Mouse (Mus musculus) C2C12 (cell line): ENCODE results near the gene Slx1b. TPM values are rescaled to one million over a fixed set of nuclear protein-coding genes. Genes with fewer than 3 reads are reported as not detected.

ENCODE experiments used
- H3K27me3 ChIP-seq: one replicate; pipeline ENCODE4 v1.6.1; 2011; ENCODE audit not compliant: control insufficient read depth, insufficient read depth, insufficient read length
- H3K36me3 ChIP-seq: one replicate; pipeline ENCODE4 v1.6.1; 2011; ENCODE audit not compliant: control insufficient read depth, insufficient read depth
- H3K4me3 ChIP-seq: one replicate; pipeline ENCODE4 v1.5.1; 2011; ENCODE audit warnings: mild to moderate bottlenecking, control low read depth; ENCODE audit not compliant: poor library complexity, insufficient read depth, severe bottlenecking
- H3K79me2 ChIP-seq: one replicate; pipeline ENCODE4 v1.6.1; 2011; ENCODE audit not compliant: control insufficient read depth, insufficient read depth
- H3K79me3 ChIP-seq: one replicate; pipeline ENCODE4 v1.6.1; 2011; ENCODE audit warnings: low read depth, control low read depth
- H3ac ChIP-seq: one replicate; pipeline ENCODE3; 2011; ENCODE audit warnings: low read depth; ENCODE audit not compliant: control insufficient read depth, insufficient read length
- CEBPB ChIP-seq: IDR thresholded peaks from one replicate; pipeline ENCODE4 v1.6.1; 2011; ENCODE audit warnings: low read depth, mild to moderate bottlenecking, control low read depth, moderate library complexity
- CTCF ChIP-seq: IDR thresholded peaks from one replicate; pipeline ENCODE4 v1.5.1; 2011; ENCODE audit not compliant: control insufficient read depth, insufficient read depth, insufficient read length
- FOSL1 ChIP-seq: IDR thresholded peaks from one replicate; pipeline ENCODE4 v1.8.0; 2011; ENCODE audit warnings: mild to moderate bottlenecking, low read length; ENCODE audit not compliant: poor library complexity, insufficient read depth, severe bottlenecking
- MAX ChIP-seq: IDR thresholded peaks from one replicate; pipeline ENCODE4 v1.6.1; 2011; ENCODE audit warnings: mild to moderate bottlenecking, control low read depth
- MYOD1 ChIP-seq: IDR thresholded peaks from one replicate; pipeline ENCODE4 v1.6.1; 2011; ENCODE audit warnings: low read depth; ENCODE audit not compliant: control insufficient read depth, insufficient read length
- MYOG ChIP-seq: IDR thresholded peaks from one replicate; pipeline ENCODE4 v1.6.1; 2011; ENCODE audit not compliant: control insufficient read depth, insufficient read length; ENCODE audit errors: extremely low read depth
- USF1 ChIP-seq: IDR thresholded peaks from one replicate; pipeline ENCODE4 v1.6.1; 2011; ENCODE audit warnings: low read depth, mild to moderate bottlenecking, control low read depth, moderate library complexity
- polyA plus RNA-seq: library from polyadenylated mRNA; unstranded; fragments of >200 nt; fragmentation: generic; extraction: Trizol; gene quantifications from one replicate; pipeline ENCODE4 v1.2.1, GENCODE M21; 2012; ENCODE audit warnings: missing spikeins

Gene Slx1b
- polyA plus RNA-seq, 1 experiment = 5.4 TPM

DNA sequence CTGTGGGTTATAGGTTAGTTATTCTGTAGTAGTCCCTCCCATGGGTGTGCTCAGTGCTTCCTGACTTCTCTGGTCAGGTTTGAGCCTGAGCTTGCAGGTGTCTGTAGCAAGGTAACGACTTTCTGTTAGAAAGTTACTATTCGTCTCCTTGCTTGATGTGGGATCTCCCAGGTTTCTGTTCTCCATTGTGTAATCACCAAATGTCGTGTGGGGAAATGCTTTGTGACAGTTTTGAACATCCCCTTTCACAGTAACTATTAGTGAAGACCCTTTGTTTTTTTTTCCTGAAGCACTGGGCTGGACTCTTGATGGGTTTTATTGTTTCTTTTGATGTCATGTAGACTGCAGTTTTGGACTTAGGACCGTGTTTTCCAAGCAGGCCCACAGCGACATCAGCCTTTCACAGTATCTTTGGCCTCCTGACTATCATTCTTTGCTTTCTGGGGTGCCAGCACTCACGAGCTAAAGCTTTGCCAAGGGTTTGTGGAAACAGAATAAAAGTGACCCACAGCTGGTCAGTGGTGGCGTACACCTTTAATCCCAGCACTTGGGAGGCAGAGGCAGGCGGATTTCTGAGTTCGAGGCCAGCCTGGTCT is 28.0 kb downstream of the Slx1b start:
- no peaks in the 10 kb centered on the region for H3K79me2 ChIP-seq
- H3K36me3 ChIP-seq = peaks cover 16% of the 10 kb centered on the region
- H3ac ChIP-seq = no peak overlapping the region
- H3K27me3 ChIP-seq = no peaks in the 10 kb centered on the region
- TF ChIP-seq MYOD1 (no peak), FOSL1 (no peak), CTCF (no peak), CEBPB (no peak), MAX (no peak), USF1 (no peak), MYOG (no peak)
- no peak overlapping the region for H3K4me3 ChIP-seq
- no peaks in the 10 kb centered on the region for H3K79me3 ChIP-seq

- Histone ChIP-seq H3ac (no peak overlapping the region), H3K79me2 (no peaks in the 10 kb centered on the region), H3K4me3 (no peak overlapping the region), H3K36me3 (peaks cover 13% of the 10 kb centered on the region), H3K79me3 (no peaks in the 10 kb centered on the region), H3K27me3 (no peaks in the 10 kb centered on the region)
- no peak for TF ChIP-seq USF1
- no peak for TF ChIP-seq CTCF
- TF ChIP-seq FOSL1 = no peak
- TF ChIP-seq MYOD1 = no peak
- no peak for TF ChIP-seq MAX
- no peak for TF ChIP-seq MYOG
- TF ChIP-seq CEBPB = no peak
These were observed 30.3 kb downstream of the Slx1b start for GRCm38 (mm10) chr7:126665269-126665668.

DNA sequence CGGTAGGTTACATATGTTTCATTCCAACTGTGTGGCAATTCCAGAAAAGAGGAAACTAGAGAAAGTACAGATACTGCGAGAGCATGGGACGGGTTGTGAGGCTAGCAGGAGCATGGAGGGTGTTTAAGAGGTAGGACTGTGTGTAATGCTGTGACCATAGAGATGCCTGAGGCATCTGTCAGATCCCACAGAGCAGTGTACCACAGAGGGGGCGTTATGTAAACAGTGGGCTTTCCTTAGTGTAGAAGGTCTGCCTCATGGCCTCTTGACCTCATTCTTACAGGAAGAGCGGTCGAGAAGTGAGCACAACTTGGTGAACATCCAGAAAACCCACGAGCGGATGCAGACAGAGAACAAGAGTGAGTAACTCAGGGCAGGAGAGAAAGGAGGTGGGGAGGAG is 31.9 kb downstream of the Slx1b start:
- H3K36me3 ChIP-seq = peaks cover 13% of the 10 kb centered on the region
- H3ac ChIP-seq = no peak overlapping the region
- no peak overlapping the region for H3K4me3 ChIP-seq
- H3K27me3 ChIP-seq = no peaks in the 10 kb centered on the region
- no peaks in the 10 kb centered on the region for H3K79me2 ChIP-seq
- no peak for TF ChIP-seq FOSL1
- no peak for TF ChIP-seq CTCF
- no peak for TF ChIP-seq MAX
- no peak for TF ChIP-seq MYOG
- no peak for TF ChIP-seq CEBPB
- H3K79me3 ChIP-seq = no peaks in the 10 kb centered on the region

GRCm38 (mm10) chr7:126659771-126660170 is 35.8 kb downstream of the Slx1b start:
- no peak overlapping the region for H3K4me3 ChIP-seq
- peaks cover 11% of the 10 kb centered on the region for H3K36me3 ChIP-seq
- H3K79me3 ChIP-seq = no peaks in the 10 kb centered on the region
- no peak overlapping the region for H3ac ChIP-seq
- H3K27me3 ChIP-seq = no peaks in the 10 kb centered on the region
- no peak for TF ChIP-seq MAX
- TF ChIP-seq CEBPB = no peak
- no peak for TF ChIP-seq FOSL1
- no peak for TF ChIP-seq MYOD1
- no peak for TF ChIP-seq MYOG
- TF ChIP-seq CTCF = no peak
- TF ChIP-seq USF1 = no peak
- H3K79me2 ChIP-seq = no peaks in the 10 kb centered on the region

DNA sequence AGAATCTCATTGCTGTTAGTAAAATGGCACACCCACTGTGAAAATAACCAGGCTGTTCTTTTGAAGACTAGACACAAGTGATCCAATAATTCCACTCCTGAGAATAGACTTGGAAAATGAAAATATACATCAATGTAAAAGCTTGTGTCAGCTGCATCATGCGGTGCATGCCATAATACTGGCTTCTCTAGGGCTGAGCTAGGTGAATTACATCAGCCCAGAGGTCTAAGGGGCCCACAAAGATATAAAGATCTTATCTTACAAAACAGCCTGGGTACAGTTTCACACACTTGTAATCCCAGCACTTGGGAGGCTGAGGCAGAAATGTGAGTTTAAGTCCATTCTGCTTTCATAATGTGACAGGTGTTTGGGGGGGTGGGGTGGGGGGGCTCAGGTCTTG is 38.1 kb downstream of the Slx1b start:
- H3K79me3 ChIP-seq = peaks cover 5% of the 10 kb centered on the region
- peaks cover 2% of the 10 kb centered on the region for H3K79me2 ChIP-seq
- no peak overlapping the region for H3K4me3 ChIP-seq
- H3K36me3 ChIP-seq = peaks cover 5% of the 10 kb centered on the region
- no peaks in the 10 kb centered on the region for H3K27me3 ChIP-seq
- TF ChIP-seq MYOD1 (no peak), MAX (no peak)
- H3ac ChIP-seq = no peak overlapping the region

DNA sequence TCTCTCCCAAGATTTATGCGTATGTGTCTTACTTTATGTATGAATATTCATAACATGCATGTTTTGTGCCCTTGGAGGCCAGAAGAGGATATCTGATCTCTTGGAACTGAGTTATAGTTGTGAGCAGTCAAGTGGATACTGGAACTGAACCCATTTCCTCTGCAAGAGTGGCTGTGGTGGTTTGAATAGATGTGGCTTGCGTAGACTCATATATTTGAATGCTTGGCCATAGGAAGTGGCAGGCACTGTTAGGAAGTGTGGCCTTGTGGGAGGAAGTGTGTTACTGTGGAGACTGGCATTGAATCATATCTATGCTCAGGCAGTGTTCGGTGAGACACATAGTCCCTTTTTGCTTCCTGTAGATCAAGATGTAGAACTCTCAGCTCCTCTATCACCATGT is 39.9 kb downstream of the Slx1b start:
- Histone ChIP-seq H3K79me3 (peaks cover 15% of the 10 kb centered on the region), H3K79me2 (peaks cover 19% of the 10 kb centered on the region), H3K36me3 (peaks cover 5% of the 10 kb centered on the region), H3K27me3 (no peaks in the 10 kb centered on the region), H3K4me3 (no peak overlapping the region), H3ac (no peak overlapping the region)
- TF ChIP-seq USF1 = no peak
- TF ChIP-seq MYOG = no peak
- no peak for TF ChIP-seq CEBPB
- no peak for TF ChIP-seq MYOD1
- TF ChIP-seq CTCF = no peak
- TF ChIP-seq FOSL1 = no peak
- TF ChIP-seq MAX = no peak

DNA sequence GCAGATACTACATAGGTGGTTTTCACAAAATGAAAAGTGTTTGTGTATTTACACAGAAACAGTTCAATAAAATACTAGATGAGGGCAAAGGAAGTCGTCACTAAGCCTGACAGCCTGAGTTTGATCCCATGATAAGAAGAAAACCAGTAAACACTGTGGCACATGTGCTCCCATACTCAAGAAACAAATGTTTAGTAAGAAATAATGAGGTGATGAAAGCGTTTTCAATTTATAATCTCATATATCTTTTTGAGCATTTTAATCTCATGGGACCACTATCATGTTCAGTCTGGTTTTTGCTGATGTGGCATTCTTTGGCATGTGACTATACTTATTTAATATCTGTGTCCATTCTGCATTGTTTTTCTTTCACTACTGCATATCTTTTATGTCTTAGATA is 41.6 kb downstream of the Slx1b start:
- Histone ChIP-seq H3K79me3 (peaks cover 22% of the 10 kb centered on the region), H3K79me2 (peaks cover 27% of the 10 kb centered on the region), H3K36me3 (peaks cover 5% of the 10 kb centered on the region), H3K27me3 (no peaks in the 10 kb centered on the region), H3ac (no peak overlapping the region), H3K4me3 (no peak overlapping the region)
- TF ChIP-seq MAX (no peak), CEBPB (no peak)
